Mouse (Mus musculus): ENCODE results near the gene Sytl2. TPM values are rescaled to one million over a fixed set of nuclear protein-coding genes. Genes with fewer than 3 reads are reported as not detected.

The Sytl2 gene
- total RNA-seq, 2 experiments from 2014 or later = 5.1 to 5.3 TPM

DNA sequence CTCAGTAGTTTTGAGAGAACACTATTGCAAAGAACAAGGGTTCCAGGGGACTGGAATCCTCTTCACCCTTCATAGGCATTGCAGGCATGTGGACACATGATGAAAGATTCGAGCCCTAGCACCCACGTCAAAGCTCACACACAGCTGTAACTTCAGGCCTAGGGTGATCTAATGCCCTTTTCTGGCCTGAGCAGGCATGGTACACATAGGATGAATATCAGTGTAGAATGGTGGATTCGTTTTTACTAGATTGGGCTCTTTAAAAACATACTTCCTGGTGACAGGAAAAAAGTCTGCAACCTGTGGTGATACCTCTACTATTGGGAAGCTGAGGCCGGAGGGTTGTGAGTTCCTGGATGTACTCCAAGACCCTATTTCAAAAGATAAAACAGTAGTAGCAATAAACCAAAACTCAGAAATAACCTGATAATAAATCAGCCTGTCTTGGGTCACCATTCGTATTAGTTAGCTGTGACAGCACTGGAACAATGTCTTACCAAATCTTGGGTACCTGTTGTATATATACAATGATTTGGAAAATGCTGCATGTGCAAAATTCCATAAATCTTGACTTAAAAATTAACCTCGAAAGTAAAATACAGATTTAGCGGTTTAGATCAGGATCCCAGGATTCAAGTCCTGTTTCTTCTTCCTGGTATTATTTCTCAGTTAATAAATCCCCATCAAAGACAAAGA, 154.2 kb downstream of the Sytl2 start:
- DNase-seq = no peak
- intact Hi-C loops (cut with DNase I) = no loop called here

DNA sequence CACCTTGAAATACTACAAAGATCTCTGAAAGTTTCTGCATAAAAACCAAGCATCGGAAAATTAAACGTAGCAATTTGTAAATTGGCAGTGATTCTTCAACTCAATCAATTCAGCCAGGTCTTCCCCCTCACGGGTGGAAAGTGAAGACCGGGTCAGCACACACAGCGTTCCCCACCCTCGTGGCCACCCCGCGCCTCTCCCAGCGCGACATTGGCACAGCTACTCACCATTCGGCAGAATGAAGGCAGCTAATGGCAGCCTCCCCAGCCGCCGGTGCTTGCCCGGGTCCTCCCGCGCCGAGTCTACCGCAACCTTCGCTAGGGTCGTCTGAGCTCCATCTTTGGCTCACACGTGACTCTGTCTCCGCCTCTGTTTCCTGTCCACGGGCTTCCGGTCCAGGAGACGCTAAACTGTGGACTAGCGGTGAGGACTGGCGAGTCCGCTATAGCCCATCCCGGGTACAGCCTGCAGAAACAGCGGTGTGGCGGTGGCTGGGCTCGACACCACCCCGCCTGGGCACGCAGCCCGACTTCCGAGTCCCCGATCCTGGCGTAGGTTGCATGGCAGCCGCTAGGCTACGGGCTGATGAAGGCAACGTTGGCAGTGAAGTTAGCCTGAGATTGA, 154.9 kb downstream of the Sytl2 start, which contains the start of gene Tmem126a:
Tmem126a (minus strand) TSS at position 385 of the 624 bp plus-strand sequence.
- peak; percentile 79 for DNase-seq
- intact Hi-C loops (cut with DNase I) = no loop called here

DNA sequence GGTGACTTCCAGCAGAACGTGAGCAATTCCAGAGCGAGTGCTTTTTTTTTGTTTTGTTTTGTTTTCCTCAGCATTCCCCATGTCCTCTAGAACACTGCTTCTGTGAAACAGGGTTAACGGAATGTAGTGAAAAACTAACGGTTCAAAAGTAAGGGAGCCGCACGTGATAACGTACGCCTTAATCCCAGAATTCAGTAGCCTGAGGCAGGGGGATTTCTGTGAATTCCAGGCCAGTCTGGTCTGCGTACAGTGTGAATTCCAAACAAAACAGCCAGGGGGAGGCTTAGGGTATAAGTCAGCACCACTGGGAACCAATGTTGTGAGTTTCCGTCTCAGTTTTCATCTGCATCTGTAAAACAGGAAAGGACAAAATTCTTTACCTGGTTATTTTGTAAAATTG, 155.5 kb downstream of the Sytl2 start:
- DNase-seq = no peak
- intact Hi-C loops (cut with DNase I) = no loop called here

Other genes with a start within 250 kb of the Sytl2 start
- 10 to 100 TPM; 87.8 to 90.7 TPM for gene Picalm, start 172.0 kb upstream of the Sytl2 start, total RNA-seq (2021)
- not detected for gene Ccdc83, start 36.5 kb upstream of the Sytl2 start, total RNA-seq (2021)
- not detected for gene Ccdc89, start 124.3 kb downstream of the Sytl2 start, total RNA-seq (2021)
- gene Crebzf, start 140.5 kb downstream of the Sytl2 start, total RNA-seq (2021) = 10 to 100 TPM; 13.9 to 14.4 TPM
- gene Tmem126a, start 155.0 kb downstream of the Sytl2 start, total RNA-seq (2021) = 100 to 1,000 TPM in 1 of 2 experiments, 10 to 100 TPM in 1; 88.9 to 106 TPM
- 10 to 100 TPM; 16.0 to 17.9 TPM for gene Tmem126b, start 173.7 kb downstream of the Sytl2 start, total RNA-seq (2021)
- under 1 TPM; 0.36 to 0.72 TPM for gene Dlg2, start 174.4 kb downstream of the Sytl2 start, total RNA-seq (2021)

Data from gastrocnemius, postnatal 36 days (tissue).